Mouse (Mus musculus): ENCODE data around the gene Gabrg3. TPM values are rescaled to one million over a fixed set of nuclear protein-coding genes. Genes with fewer than 3 reads are reported as not detected.

Gabrg3 gene
- polyA plus RNA-seq, 1 experiment from 2014 or later = 0.42 TPM

DNA sequence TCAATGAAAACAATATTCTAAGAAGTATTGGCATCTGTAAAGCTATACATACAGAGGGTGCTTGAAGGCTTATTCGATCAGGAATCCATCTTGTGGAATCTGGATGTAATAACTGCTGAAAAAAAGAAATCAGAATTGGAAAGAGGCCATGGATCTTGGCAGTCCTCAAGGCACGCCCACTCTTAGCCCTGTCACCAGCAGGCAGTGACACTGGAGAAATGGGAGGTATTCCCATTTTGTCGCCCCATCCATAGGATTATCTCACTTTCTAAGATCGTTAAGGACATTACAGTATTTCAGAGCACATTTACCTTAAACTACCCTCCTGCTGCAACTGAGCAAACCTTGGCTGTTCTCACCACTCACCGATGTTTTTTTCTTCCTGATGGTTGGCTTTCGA lies 657.8 kb downstream of the Gabrg3 start:
- 86% methylated on average over 6 of the region's 6 CpGs for WGBS
- Histone ChIP-seq H3K27me3 (ENCODE audit: insufficient read depth, low read length) (no peaks in the 10 kb centered on the region), H3K4me3 (replicated peaks; ENCODE audit: low read depth, low read length) (no peak overlapping the region), H3K4me1 (replicated peaks; ENCODE audit: insufficient read depth, low read length) (no peaks in the 10 kb centered on the region), H3K9ac (ENCODE audit: low read depth, low read length) (no peak overlapping the region), H3K36me3 (ENCODE audit: insufficient read depth, low read length) (no peaks in the 10 kb centered on the region), H3K4me2 (ENCODE audit: low read length) (no peak overlapping the region), H3K9me3 (replicated peaks; ENCODE audit: low read length) (no peaks in the 10 kb centered on the region), H3K27ac (no peak overlapping the region)
- DNase-seq (ENCODE audit: low spot score) (no peak), ATAC-seq (replicated peaks; ENCODE audit: low FRiP score, low read depth) (no peak)
- TF ChIP-seq CTCF (IDR thresholded peaks at IDR 0.05; ENCODE audit: low read depth) = no peak

Other genes starting within 250 kb of the Gabrg3 start
- 0.47 and 0.50 TPM in 2 replicates for gene Gabrb3, start 32.5 kb upstream of the Gabrg3 start, polyA plus RNA-seq (2015; fragmentation: Nextera tagmentation; extraction: Ambion mirVana)
- gene Gabra5, start 122.9 kb upstream of the Gabrg3 start, polyA plus RNA-seq (2015; fragmentation: Nextera tagmentation; extraction: Ambion mirVana) = 0.08 and 0.13 TPM in 2 replicates

All from kidney, postnatal 0 days (tissue).